Mouse (Mus musculus) lung, postnatal 0 days (tissue): ENCODE measurements around the gene Adam34. TPM values are rescaled to one million over a fixed set of nuclear protein-coding genes. Genes with fewer than 3 reads are reported as not detected.
"Not testable (repeated sequence)": the region's sequence is repeated elsewhere in the genome, so short reads cannot be mapped to it uniquely, and the experiment has no call there.

ENCODE experiments used
- ATAC-seq: fragments of 200-750 bp; cut with Nextera tagmentation; 2 replicates; pipeline ENCODE4 v1.8.0; 2017; ENCODE audit warnings: moderate library complexity
- DNase-seq: peaks from one replicate; pipeline ENCODE4 v3.0.0-alpha.2; 2016; ENCODE audit warnings: low spot score
- H3K27ac ChIP-seq: fragments of 300-500 bp; sonication (generic); 2 replicates; pipeline ENCODE4 v1.5.1; 2014; ENCODE audit warnings: antibody characterized with exemption, mild to moderate bottlenecking, low read length, mixed read lengths
- H3K27me3 ChIP-seq: fragments of 300-500 bp; sonication (generic); replicated peaks from 2 replicates; pipeline ENCODE4 v1.6.1; 2014; ENCODE audit warnings: low read length, mixed read lengths; ENCODE audit not compliant: insufficient read depth
- H3K36me3 ChIP-seq: fragments of 300-500 bp; sonication (generic); 2 replicates; pipeline ENCODE4 v1.6.1; 2014; ENCODE audit warnings: low read length, mixed read lengths; ENCODE audit not compliant: insufficient read depth
- H3K4me1 ChIP-seq: fragments of 300-500 bp; sonication (generic); 2 replicates; pipeline ENCODE4 v1.6.1; 2014; ENCODE audit warnings: antibody characterized with exemption, low read depth, low read length, mixed read lengths; ENCODE audit not compliant: insufficient read depth
- H3K4me2 ChIP-seq: fragments of 300-500 bp; sonication (generic); replicated peaks from 2 replicates; pipeline ENCODE4 v1.6.1; 2014; ENCODE audit warnings: low read depth, mild to moderate bottlenecking, low read length, moderate library complexity, mixed read lengths
- H3K4me3 ChIP-seq: fragments of 300-500 bp; sonication (generic); 2 replicates; pipeline ENCODE4 v1.5.1; 2014; ENCODE audit warnings: low read depth, low read length
- H3K9ac ChIP-seq: fragments of 300-500 bp; sonication (generic); replicated peaks from 2 replicates; pipeline ENCODE4 v1.6.1; 2014; ENCODE audit warnings: low read depth, mild to moderate bottlenecking
- H3K9me3 ChIP-seq: fragments of 300-500 bp; sonication (generic); 2 replicates; pipeline ENCODE4 v1.6.1; 2016; ENCODE audit warnings: low read length, mixed read lengths
- CTCF ChIP-seq: IDR thresholded peaks from 2 replicates; pipeline ENCODE4 v1.5.1; 2016; ENCODE audit warnings: antibody characterized with exemption, mild to moderate bottlenecking
- EP300 ChIP-seq: IDR thresholded peaks from 2 replicates; pipeline ENCODE4 v1.6.1; 2016; ENCODE audit warnings: antibody characterized with exemption, mild to moderate bottlenecking, control low read depth
- WGBS: fragments of 180-500 bp; shearing (Covaris S2); extraction: QIAGEN DNeasy Blood & Tissue Kit; methylation state at CpG from one replicate; pipeline ENCODE4 v1.1.7; 2014; 5-methylcytosine and 5-hydroxymethylcytosine counted together
- polyA plus RNA-seq: library from polyadenylated mRNA; unstranded; fragments of >200 nt; fragmentation: Nextera tagmentation; extraction: Ambion mirVana; gene quantifications from 2 replicates; pipeline ENCODE4 v1.2.1, GENCODE M21; 2015

The Adam34 gene
- not detected in 2 replicates for polyA plus RNA-seq

- DNase-seq: no peak
- no peak for ATAC-seq
- Histone ChIP-seq H3K36me3 (no peaks in the 10 kb centered on the region), H3K9ac (no peak within 1 kb of the TSS), H3K27me3 (no peaks in the 10 kb centered on the region), H3K4me3 (no peak within 1 kb of the TSS), H3K9me3 (no peaks in the 10 kb centered on the region), H3K4me2 (no peak within 1 kb of the TSS), H3K27ac (no peak within 1 kb of the TSS), H3K4me1 (no peaks in the 10 kb centered on the region)
- TF ChIP-seq EP300 (no peak), CTCF (no peak)
Observed at GRCm38 (mm10) chr8:43709949-43710348, at the start of gene Adam34. Adam34 (minus strand) TSS chr8:43710049.

GRCm38 (mm10) chr8:43627176-43627575, 82.7 kb downstream of the Adam34 start, which contains the start of gene Gm5346:
Gm5346 (minus strand) TSS chr8:43627276.
- ATAC-seq (no peak), DNase-seq (no peak)
- 81% methylated on average over 3 of the region's 3 CpGs for WGBS
- no peak within 1 kb of the TSS for H3K4me2 ChIP-seq
- no peaks in the 10 kb centered on the region for H3K9me3 ChIP-seq
- no peaks in the 10 kb centered on the region for H3K36me3 ChIP-seq
- no peak for TF ChIP-seq CTCF
- TF ChIP-seq EP300: no peak
- H3K27me3 ChIP-seq: no peaks in the 10 kb centered on the region
- H3K4me1 ChIP-seq: no peaks in the 10 kb centered on the region
- H3K9ac ChIP-seq: no peak within 1 kb of the TSS
- H3K4me3 ChIP-seq: no peak within 1 kb of the TSS
- no peak within 1 kb of the TSS for H3K27ac ChIP-seq

GRCm38 (mm10) chr8:43616046-43616445, 93.8 kb downstream of the Adam34 start:
- DNase-seq (no peak), ATAC-seq (no peak)
- Histone ChIP-seq H3K4me3 (no peak overlapping the region), H3K36me3 (no peaks in the 10 kb centered on the region), H3K27ac (no peak overlapping the region), H3K4me1 (no peaks in the 10 kb centered on the region), H3K9me3 (no peaks in the 10 kb centered on the region), H3K9ac (no peak overlapping the region), H3K27me3 (no peaks in the 10 kb centered on the region), H3K4me2 (no peak overlapping the region)
- TF ChIP-seq CTCF (no peak), EP300 (no peak)
- WGBS: 80% methylated on average over 1 of the region's 1 CpGs

- H3K36me3 ChIP-seq, H3K9ac ChIP-seq, H3K4me2 ChIP-seq, H3K4me3 ChIP-seq, DNase-seq, H3K4me1 ChIP-seq, ATAC-seq, H3K27me3 ChIP-seq, H3K27ac ChIP-seq, H3K9me3 ChIP-seq: not testable (repeated sequence)
- 78% methylated on average over 13 of the region's 13 CpGs for WGBS
Observed at GRCm38 (mm10) chr8:43603657-43604056, 106.2 kb downstream of the Adam34 start.

GRCm38 (mm10) chr8:43603166-43603565, 106.7 kb downstream of the Adam34 start:
- not testable (repeated sequence) for H3K9me3 ChIP-seq

More at GRCm38 (mm10) chr8:43603166-43603565, 106.7 kb downstream of the Adam34 start:
- ATAC-seq, H3K27me3 ChIP-seq, H3K36me3 ChIP-seq, H3K4me1 ChIP-seq, H3K4me2 ChIP-seq, H3K9ac ChIP-seq, DNase-seq, H3K4me3 ChIP-seq, H3K27ac ChIP-seq: not testable (repeated sequence)
- 92% methylated on average over 15 of the region's 15 CpGs for WGBS

Other genes starting within 250 kb of the Adam34 start
- not detected in 2 replicates for gene Adam26b, start 181.9 kb downstream of the Adam34 start, polyA plus RNA-seq
- gene Adam26a, start 133.3 kb downstream of the Adam34 start, polyA plus RNA-seq: not detected in 2 replicates
- gene Gm5346, start 82.8 kb downstream of the Adam34 start, polyA plus RNA-seq: not detected in 2 replicates